Mouse (Mus musculus) MEL (cell line): Measurements from ENCODE around the gene Ctsh. TPM values are rescaled to one million over a fixed set of nuclear protein-coding genes. Genes with fewer than 3 reads are reported as not detected.

Experiments used
- DNase-seq: peaks from one replicate; pipeline ENCODE4 v3.0.0; 2011; ENCODE audit warnings: low read depth, low spot score
- H3K27ac ChIP-seq: 2 replicates; pipeline ENCODE4 v1.5.1; 2012; ENCODE audit warnings: low read depth, mild to moderate bottlenecking, control low read depth, low read length, moderate library complexity; ENCODE audit not compliant: control insufficient read depth
- H3K27me3 ChIP-seq, 2 experiments: fragments of 150-350 bp in 1 of 2; sonication (generic) in 1 of 2; 2 replicates each; pipeline ENCODE4 v1.6.1; 2012; ENCODE audit warnings: low read length in 2 of 2, mild to moderate bottlenecking in 2 of 2, improper control_type of control experiment in 1 of 2, moderate library complexity in 1 of 2; ENCODE audit not compliant: insufficient read depth in 2 of 2, control insufficient read depth in 1 of 2
- H3K36me3 ChIP-seq, 2 experiments: 2 replicates each; pipeline ENCODE4 v1.6.1; 2012 to 2014; ENCODE audit warnings: low read length in 2 of 2, improper control_type of control experiment in 1 of 2, inconsistent platforms in 1 of 2, mild to moderate bottlenecking in 1 of 2; ENCODE audit not compliant: insufficient read depth in 2 of 2, control insufficient read depth in 1 of 2
- H3K4me1 ChIP-seq, 2 experiments: fragments of 150-350 bp in 1 of 2; sonication (generic) in 1 of 2; 2 replicates each; pipeline ENCODE4 v1.6.1; 2012; ENCODE audit warnings: low read length in 2 of 2, improper control_type of control experiment in 1 of 2, mild to moderate bottlenecking in 1 of 2; ENCODE audit not compliant: insufficient read depth in 2 of 2, control insufficient read depth in 1 of 2
- H3K4me3 ChIP-seq, 2 experiments: fragments of 150-350 bp in 1 of 2; sonication (generic) in 1 of 2; 2 replicates each; pipeline ENCODE4 v1.5.1; 2012; ENCODE audit warnings: low read depth in 2 of 2, low read length in 2 of 2, mild to moderate bottlenecking in 2 of 2, moderate library complexity in 2 of 2, control low read depth in 1 of 2, improper control_type of control experiment in 1 of 2; ENCODE audit not compliant: control insufficient read depth in 1 of 2, insufficient read depth in 1 of 2
- H3K79me2 ChIP-seq: 2 replicates; pipeline ENCODE4 v1.6.1; 2012; ENCODE audit warnings: mild to moderate bottlenecking, low read length, moderate library complexity; ENCODE audit not compliant: control insufficient read depth, poor library complexity, insufficient read depth
- H3K9ac ChIP-seq: 2 replicates; pipeline ENCODE4 v1.6.1; 2012; ENCODE audit warnings: low read depth, mild to moderate bottlenecking, control low read depth, low read length, moderate library complexity; ENCODE audit not compliant: control insufficient read depth, poor library complexity, severe bottlenecking
- H3K9me3 ChIP-seq: fragments of 150-350 bp; sonication (generic); replicated peaks from 2 replicates; pipeline ENCODE4 v1.6.1; 2012; ENCODE audit warnings: mild to moderate bottlenecking, low read length, improper control_type of control experiment, moderate library complexity; ENCODE audit not compliant: insufficient read depth
- BHLHE40 ChIP-seq: IDR thresholded peaks from 2 replicates; pipeline ENCODE4 v1.6.1; 2012; ENCODE audit warnings: low read depth, mild to moderate bottlenecking, inconsistent platforms, low read length, improper control_type of control experiment, borderline replicate concordance
- ELF1 ChIP-seq: IDR thresholded peaks from 2 replicates; pipeline ENCODE4 v1.6.1; 2014; ENCODE audit warnings: low read depth, mild to moderate bottlenecking, inconsistent platforms, low read length, improper control_type of control experiment, moderate library complexity
- EP300 ChIP-seq, 2 experiments: IDR thresholded peaks; 2 replicates each; pipeline ENCODE4 v1.6.1; 2011; ENCODE audit warnings: improper control_type of control experiment in 2 of 2, low read length in 2 of 2, low read depth in 1 of 2, mild to moderate bottlenecking in 1 of 2
- ETS1 ChIP-seq: IDR thresholded peaks from 2 replicates; pipeline ENCODE4 v1.6.1; 2012; ENCODE audit warnings: low read depth, mild to moderate bottlenecking, inconsistent platforms, low read length, improper control_type of control experiment, moderate library complexity
- GABPA ChIP-seq: IDR thresholded peaks from 2 replicates; pipeline ENCODE4 v1.6.1; 2012; ENCODE audit warnings: low read depth, mild to moderate bottlenecking, inconsistent platforms, low read length, improper control_type of control experiment, moderate library complexity
- GATA1 ChIP-seq: IDR thresholded peaks from 2 replicates; pipeline ENCODE4 v1.6.1; 2011; ENCODE audit warnings: low read depth, low read length, improper control_type of control experiment
- JUND ChIP-seq: IDR thresholded peaks from 2 replicates; pipeline ENCODE4 v1.6.1; 2011; ENCODE audit warnings: low read depth, mild to moderate bottlenecking, improper control_type of control experiment, low read length
- MAFK ChIP-seq: IDR thresholded peaks from 2 replicates; pipeline ENCODE4 v1.6.1; 2011; ENCODE audit warnings: low read depth, mild to moderate bottlenecking, low read length, improper control_type of control experiment, borderline replicate concordance
- MAZ ChIP-seq: IDR thresholded peaks from 2 replicates; pipeline ENCODE4 v1.6.1; 2012; ENCODE audit warnings: low read depth, mild to moderate bottlenecking, inconsistent platforms, low read length, improper control_type of control experiment
- MYC ChIP-seq: IDR thresholded peaks from 2 replicates; pipeline ENCODE4 v1.6.1; 2011; ENCODE audit warnings: low read depth, mild to moderate bottlenecking, low read length, improper control_type of control experiment, moderate library complexity
- NRF1 ChIP-seq: IDR thresholded peaks from 2 replicates; pipeline ENCODE4 v1.6.1; 2014; ENCODE audit warnings: low read depth, mild to moderate bottlenecking, inconsistent platforms, low read length, improper control_type of control experiment, moderate library complexity; ENCODE audit not compliant: poor library complexity, insufficient read depth, severe bottlenecking
- POLR2A ChIP-seq, 2 experiments: IDR thresholded peaks; 2 replicates each; pipeline ENCODE4 v1.6.1; 2011 to 2012; ENCODE audit warnings: low read length in 2 of 2, mild to moderate bottlenecking in 2 of 2, control low read depth in 1 of 2, improper control_type of control experiment in 1 of 2, low read depth in 1 of 2, moderate library complexity in 1 of 2; ENCODE audit not compliant: control insufficient read depth in 1 of 2, insufficient read depth in 1 of 2, poor library complexity in 1 of 2
- POLR2AphosphoS2 ChIP-seq: IDR thresholded peaks from 2 replicates; pipeline ENCODE4 v1.6.1; 2011; ENCODE audit warnings: low read length, improper control_type of control experiment
- POLR2AphosphoS5 ChIP-seq: IDR thresholded peaks from 2 replicates; pipeline ENCODE4 v1.6.1; 2012; ENCODE audit warnings: low read depth, borderline replicate concordance, mild to moderate bottlenecking, inconsistent platforms, low read length, moderate library complexity, mixed read lengths
- RAD21 ChIP-seq: IDR thresholded peaks from 2 replicates; pipeline ENCODE4 v1.6.1; 2011; ENCODE audit warnings: mild to moderate bottlenecking, low read depth, low read length, improper control_type of control experiment
- RCOR1 ChIP-seq: IDR thresholded peaks from 2 replicates; pipeline ENCODE4 v1.6.1; 2012; ENCODE audit warnings: low read depth, mild to moderate bottlenecking, inconsistent platforms, low read length, improper control_type of control experiment
- TAL1 ChIP-seq: IDR thresholded peaks from 2 replicates; pipeline ENCODE4 v1.6.1; 2012; ENCODE audit warnings: mild to moderate bottlenecking, inconsistent platforms, low read length, moderate library complexity, mixed read lengths
- TBP ChIP-seq: IDR thresholded peaks from 2 replicates; pipeline ENCODE4 v1.8.0; 2011; ENCODE audit warnings: low read depth, low read length, improper control_type of control experiment
- TCF12 ChIP-seq: IDR thresholded peaks from 2 replicates; pipeline ENCODE4 v1.6.1; 2014; ENCODE audit warnings: low read depth, mild to moderate bottlenecking, inconsistent platforms, low read length, improper control_type of control experiment, moderate library complexity
- UBTF ChIP-seq: IDR thresholded peaks from 2 replicates; pipeline ENCODE4 v1.6.1; 2012; ENCODE audit warnings: low read depth, mild to moderate bottlenecking, inconsistent platforms, low read length, improper control_type of control experiment, moderate library complexity, borderline replicate concordance; ENCODE audit not compliant: insufficient read depth
- USF2 ChIP-seq, 2 experiments: IDR thresholded peaks; 2 replicates each; pipeline ENCODE4 v1.6.1; 2011 to 2012; ENCODE audit warnings: improper control_type of control experiment in 2 of 2, low read length in 2 of 2, borderline replicate concordance in 1 of 2, inconsistent platforms in 1 of 2, low read depth in 1 of 2, mild to moderate bottlenecking in 1 of 2; ENCODE audit not compliant: insufficient read depth in 1 of 2
- ZC3H11A ChIP-seq: IDR thresholded peaks from 2 replicates; pipeline ENCODE4 v1.6.1; 2012; ENCODE audit warnings: low read depth, mild to moderate bottlenecking, inconsistent platforms, low read length, improper control_type of control experiment
- ZKSCAN1 ChIP-seq: IDR thresholded peaks from 2 replicates; pipeline ENCODE4 v1.6.1; 2012; ENCODE audit warnings: low read depth, mild to moderate bottlenecking, inconsistent platforms, low read length, improper control_type of control experiment, moderate library complexity
- polyA plus RNA-seq, 2 experiments: library from polyadenylated mRNA; stranded (reverse) in 1 of 2; unstranded in 1 of 2; fragments of >175 nt in 1 of 2; fragments of >200 nt in 1 of 2; gene quantifications; 2 replicates each; pipeline versions ENCODE4 v1.2.1 to v1.2.4; 2012; ENCODE audit warnings: low replicate concordance in 2 of 2, low read depth in 1 of 2; ENCODE audit not compliant: insufficient read length in 2 of 2, insufficient read depth in 1 of 2, missing spikeins in 1 of 2
- total RNA-seq: library from RNA; depleted of rRNA; stranded (reverse); fragments of 300-350 nt; gene quantifications from 2 replicates; pipeline ENCODE4 v1.2.3, GENCODE M21; 2012

The Ctsh gene
- total and polyA plus RNA-seq, 3 experiments, result not detected

DNA sequence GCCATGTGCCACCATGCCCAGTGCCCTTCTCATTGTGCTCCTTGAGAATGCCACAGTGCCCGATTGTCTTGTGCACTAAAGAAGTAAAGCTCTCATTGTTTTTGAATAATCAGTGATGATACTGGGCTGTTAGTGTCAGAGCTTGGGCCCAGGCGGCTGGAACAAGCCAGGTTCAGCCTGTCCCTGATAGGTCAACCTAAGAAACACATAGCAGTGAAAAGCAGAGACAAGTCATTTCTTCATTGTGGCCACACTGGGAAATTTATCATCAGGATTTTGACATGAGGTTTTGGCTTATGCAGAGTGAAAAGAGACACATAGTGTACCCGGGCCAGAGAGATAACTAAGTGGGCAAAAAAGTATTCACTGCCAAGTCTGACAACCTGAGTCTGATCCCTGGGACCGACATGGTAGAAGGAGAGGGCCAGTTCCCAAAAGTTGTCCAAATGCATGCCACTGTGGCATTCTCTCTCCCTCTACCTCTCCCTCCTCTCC is 68.3 kb downstream of the Ctsh start:
- Histone ChIP-seq H3K36me3 (peaks cover 0 to 4% of the 10 kb centered on the region in 2 experiments; a peak in 1 of 4 replicates), H3K27ac (no peak overlapping the region), H3K79me2 (no peaks in the 10 kb centered on the region), H3K4me1 (peaks cover 0 to 5% of the 10 kb centered on the region in 2 experiments; a peak in 2 of 4 replicates), H3K9ac (no peak overlapping the region), H3K4me3 (no peak overlapping the region), H3K27me3 (no peaks in the 10 kb centered on the region), H3K9me3 (no peaks in the 10 kb centered on the region)
- no peak for TF ChIP-seq ETS1
- TF ChIP-seq MAZ, result no peak
- no peak for TF ChIP-seq MAFK
- no peak for TF ChIP-seq TBP
- no peak for TF ChIP-seq ZKSCAN1
- no peak for TF ChIP-seq GATA1
- no peak for TF ChIP-seq USF2 (IDR thresholded peaks at IDR 0.05; ENCODE audit: borderline replicate concordance in 1 of 2, insufficient read depth in 1 of 2, low read depth in 1 of 2, low read length in 2 of 2)
- TF ChIP-seq BHLHE40, result no peak
- TF ChIP-seq POLR2AphosphoS5, result no peak
- no peak for TF ChIP-seq ELF1
- TF ChIP-seq JUND, result no peak
- no peak for TF ChIP-seq UBTF
- no peak for TF ChIP-seq POLR2AphosphoS2
- no peak for TF ChIP-seq TAL1
- no peak for TF ChIP-seq TCF12
- no peak for TF ChIP-seq POLR2A (IDR thresholded peaks at IDR 0.05; ENCODE audit: control insufficient read depth in 1 of 2, insufficient read depth in 1 of 2, low read depth in 1 of 2, low read length in 2 of 2, poor library complexity in 1 of 2)
- no peak for TF ChIP-seq GABPA
- no peak for TF ChIP-seq EP300 (IDR thresholded peaks at IDR 0.05; ENCODE audit: low read depth in 1 of 2, low read length in 2 of 2)
- DNase-seq, result no peak

DNA sequence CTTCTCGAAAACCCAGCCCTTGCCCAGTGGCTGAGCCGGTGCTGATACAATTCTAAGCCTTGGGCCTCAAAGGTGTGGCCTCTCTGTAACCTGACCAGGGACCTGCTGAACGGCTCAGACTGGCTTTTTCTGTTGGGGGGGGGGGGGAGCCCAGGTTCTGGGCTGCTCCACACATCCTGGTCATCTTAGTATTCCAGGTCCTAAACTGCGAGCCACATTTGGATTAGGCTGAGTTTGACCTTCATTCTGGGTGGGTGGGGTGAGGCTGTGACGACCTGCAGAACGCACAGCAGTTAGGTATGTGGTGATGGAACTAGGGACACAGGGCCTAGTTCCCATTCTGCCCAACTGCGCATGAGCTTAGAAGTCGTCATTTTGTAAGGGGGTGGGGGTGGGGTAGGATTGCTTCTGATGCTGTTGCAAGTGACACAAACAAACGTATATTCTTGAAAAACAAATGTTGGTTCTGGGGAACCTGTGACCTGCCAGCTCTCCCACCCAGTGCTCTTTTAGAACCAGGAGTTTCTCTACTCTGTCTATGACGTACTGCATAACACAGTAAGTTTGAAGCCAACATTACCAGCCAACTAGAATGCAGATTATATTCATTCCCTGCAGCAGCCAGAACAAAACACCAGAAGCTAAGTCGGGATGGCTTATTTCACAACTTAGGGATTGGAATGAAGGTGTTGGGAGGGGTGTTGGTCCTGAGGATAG is 70.4 kb downstream of the Ctsh start:
- H3K36me3 ChIP-seq, result peaks cover 0 to 4% of the 10 kb centered on the region in 2 experiments; a peak in 1 of 4 replicates
- no peak for TF ChIP-seq POLR2AphosphoS5
- no peak for TF ChIP-seq ZC3H11A
- no peak for TF ChIP-seq RCOR1
- no peak for TF ChIP-seq MYC
- no peak for TF ChIP-seq USF2 (IDR thresholded peaks at IDR 0.05; ENCODE audit: borderline replicate concordance in 1 of 2, insufficient read depth in 1 of 2, low read depth in 1 of 2, low read length in 2 of 2)
- TF ChIP-seq JUND, result no peak
- no peak for TF ChIP-seq POLR2A (IDR thresholded peaks at IDR 0.05; ENCODE audit: control insufficient read depth in 1 of 2, insufficient read depth in 1 of 2, low read depth in 1 of 2, low read length in 2 of 2, poor library complexity in 1 of 2)
- no peak for TF ChIP-seq EP300 (IDR thresholded peaks at IDR 0.05; ENCODE audit: low read depth in 1 of 2, low read length in 2 of 2)
- TF ChIP-seq NRF1, result no peak
- no peak for TF ChIP-seq TAL1
- TF ChIP-seq GATA1, result no peak
- TF ChIP-seq RAD21, result no peak
- no peak for TF ChIP-seq POLR2AphosphoS2
- TF ChIP-seq BHLHE40, result no peak
- H3K27ac ChIP-seq, result no peak overlapping the region
- H3K9ac ChIP-seq, result no peak overlapping the region
- peaks cover 0 to 5% of the 10 kb centered on the region in 2 experiments; a peak in 2 of 4 replicates for H3K4me1 ChIP-seq
- H3K9me3 ChIP-seq, result no peaks in the 10 kb centered on the region
- no peaks in the 10 kb centered on the region for H3K27me3 ChIP-seq
- DNase-seq, result no peak
- H3K79me2 ChIP-seq, result no peaks in the 10 kb centered on the region
- H3K4me3 ChIP-seq, result no peak overlapping the region
